Comparison of ENCODE assay signal across 15 mouse cellular contexts in genomic region chr10:108354726-108355391, GRCm38 (mm10). TPM values are rescaled to one million over a fixed set of nuclear protein-coding genes. Genes with fewer than 3 reads are reported as not detected.
A peak's percentile ranks its signal among the peaks of the same experiment; 100 is the strongest.
DNase-seq lines count a peak whose midpoint lies in the region; ATAC-seq and TF ChIP-seq lines count a peak whose summit lies in the region.
"Had no signal": no experiment of that assay in that cellular context is flagged by ENCODE, and none has a peak within 500 bp of the region (broad histone marks: within the 10 kb centered on the region; RNA-seq: fewer than 3 reads in every experiment).

No protein-coding gene starts in this region.

- no peaks in the 10 kb centered on the region for H3K27me3 ChIP-seq in heart, embryonic 13.5 days (replicated peaks)
- no peaks in the 10 kb centered on the region for H3K27me3 ChIP-seq in midbrain, embryonic 11.5 days (ENCODE audit: control insufficient read depth, insufficient read depth, low read length)
- no peaks in the 10 kb centered on the region for H3K27me3 ChIP-seq in midbrain, postnatal 0 days (ENCODE audit: insufficient read depth, low read length)
- no peaks in the 10 kb centered on the region for H3K27me3 ChIP-seq in embryonic facial prominence, embryonic 10.5 days (replicated peaks; ENCODE audit: low read depth, poor library complexity, severe bottlenecking)
- H3K27me3 ChIP-seq: limb, embryonic 12.5 days; stomach, embryonic 15.5 days had no signal

- peaks cover 28% of the 10 kb centered on the region for H3K4me1 ChIP-seq in heart, embryonic 13.5 days
- H3K4me1 ChIP-seq in midbrain, embryonic 11.5 days (ENCODE audit: control insufficient read depth, insufficient read depth, low read length), result peaks cover 3% of the 10 kb centered on the region; the same call in 1 of the 2 replicates
- no peaks in the 10 kb centered on the region for H3K4me1 ChIP-seq in midbrain, postnatal 0 days (ENCODE audit: insufficient read depth, low read length)
- peaks cover 9% of the 10 kb centered on the region for H3K4me1 ChIP-seq in embryonic facial prominence, embryonic 10.5 days

- WGBS in heart, embryonic 13.5 days, result 35% methylated on average over 10 of the region's 10 CpGs
- 27% methylated on average over 10 of the region's 10 CpGs for WGBS in midbrain, embryonic 11.5 days
- WGBS in midbrain, postnatal 0 days, result 25% methylated on average over 10 of the region's 10 CpGs
- 27% methylated on average over 10 of the region's 10 CpGs for WGBS in embryonic facial prominence, embryonic 10.5 days

- peak overlapping the region; percentile 6; the same call in 1 of the 2 replicates for H3K4me2 ChIP-seq in heart, embryonic 13.5 days
- no peak overlapping the region for H3K4me2 ChIP-seq in midbrain, embryonic 11.5 days
- H3K4me2 ChIP-seq in midbrain, postnatal 0 days (ENCODE audit: low read depth, low read length, poor library complexity, severe bottlenecking), result no peak overlapping the region
- H3K4me2 ChIP-seq: limb, embryonic 12.5 days; stomach, embryonic 15.5 days had no signal

- H3K9me3 ChIP-seq in heart, embryonic 13.5 days, result no peaks in the 10 kb centered on the region; the same call in 1 of the 2 replicates
- H3K9me3 ChIP-seq in midbrain, embryonic 11.5 days (ENCODE audit: control insufficient read depth, low read length), result no peaks in the 10 kb centered on the region
- H3K9me3 ChIP-seq in midbrain, postnatal 0 days (ENCODE audit: low read length), result no peaks in the 10 kb centered on the region
- H3K9me3 ChIP-seq in embryonic facial prominence, embryonic 10.5 days, result no peaks in the 10 kb centered on the region
- H3K9me3 ChIP-seq: limb, embryonic 12.5 days; stomach, embryonic 15.5 days had no signal

- H3K4me3 ChIP-seq in heart, embryonic 13.5 days, result no peak overlapping the region
- no peak overlapping the region for H3K4me3 ChIP-seq in midbrain, embryonic 11.5 days (ENCODE audit: low read depth, low read length)
- no peak overlapping the region for H3K4me3 ChIP-seq in midbrain, postnatal 0 days (ENCODE audit: low read depth, low read length)
- no peak overlapping the region for H3K4me3 ChIP-seq in embryonic facial prominence, embryonic 10.5 days
- H3K4me3 ChIP-seq: limb, embryonic 12.5 days; stomach, embryonic 15.5 days had no signal

- H3K36me3 ChIP-seq in heart, embryonic 13.5 days, result peaks cover 29% of the 10 kb centered on the region
- H3K36me3 ChIP-seq in midbrain, embryonic 11.5 days (ENCODE audit: control insufficient read depth, insufficient read depth, low read length), result no peaks in the 10 kb centered on the region
- no peaks in the 10 kb centered on the region for H3K36me3 ChIP-seq in midbrain, postnatal 0 days (ENCODE audit: insufficient read depth, low read length)
- peaks cover 23% of the 10 kb centered on the region for H3K36me3 ChIP-seq in embryonic facial prominence, embryonic 10.5 days (replicated peaks)
- H3K36me3 ChIP-seq: limb, embryonic 12.5 days had no signal

- no peak for TF ChIP-seq CTCF in midbrain, postnatal 0 days (IDR thresholded peaks at IDR 0.05)

- no peak for DNase-seq in heart, adult 11 months
- DNase-seq in midbrain, embryonic 11.5 days (ENCODE audit: low spot score, missing footprints), result no peak
- no peak for DNase-seq in midbrain, postnatal 0 days (ENCODE audit: low spot score)
- no peak for DNase-seq in embryonic facial prominence, embryonic 10.5 days (ENCODE audit: low spot score)
- peak; percentile 48 for DNase-seq in retina, embryonic 14.5 days (ENCODE audit: low spot score)
- DNase-seq in adrenal gland, postnatal 14 days, result no peak
- DNase-seq in left cerebral cortex, adult 8-10 months (ENCODE audit: low spot score in 2 of 2), result no peak
- DNase-seq: adrenal gland, postnatal 10 days; B cell, adult 2 months; kidney, adult 18-20 months; thymus, postnatal 36 days had no signal

- no peak overlapping the region for H3K9ac ChIP-seq in heart, embryonic 13.5 days
- peak overlapping the region; percentile 30; the same call in 1 of the 2 replicates for H3K9ac ChIP-seq in midbrain, embryonic 11.5 days (ENCODE audit: low read length)
- H3K9ac ChIP-seq in midbrain, postnatal 0 days (replicated peaks; ENCODE audit: low read length, poor library complexity, severe bottlenecking), result no peak overlapping the region
- H3K9ac ChIP-seq: limb, embryonic 12.5 days; stomach, embryonic 15.5 days had no signal

- no peak for ATAC-seq in heart, embryonic 13.5 days (ENCODE audit: extremely low read depth, insufficient number of reproducible peaks, low FRiP score, low TSS enrichment)
- 0 out of 2 replicates have a peak, but pooled peaks have one; percentile 19 for ATAC-seq in midbrain, embryonic 11.5 days (ENCODE audit: low FRiP score)
- ATAC-seq in midbrain, postnatal 0 days (ENCODE audit: low FRiP score), result no peak

- H3K27ac ChIP-seq in heart, embryonic 13.5 days (replicated peaks), result peak overlapping the region; percentile 40
- H3K27ac ChIP-seq in midbrain, embryonic 11.5 days (ENCODE audit: low read depth, low read length), result no peak overlapping the region
- H3K27ac ChIP-seq in midbrain, postnatal 0 days (ENCODE audit: low read depth, low read length), result no peak overlapping the region
- 0 out of 2 replicates have a peak overlapping the region, but pooled peaks have one; percentile 4 for H3K27ac ChIP-seq in embryonic facial prominence, embryonic 10.5 days (replicated peaks)
- H3K27ac ChIP-seq: limb, embryonic 12.5 days; stomach, embryonic 15.5 days had no signal

RNA-seq across cellular contexts. Expression of gene Pawr, which starts 22.9 kb away (rescaled TPM):
- 9.9 and 10.3 TPM in 2 replicates for polyA plus RNA-seq in heart, embryonic 13.5 days (2015; fragmentation: Nextera tagmentation; extraction: Ambion mirVana)
- polyA plus RNA-seq in midbrain, embryonic 11.5 days (2014; fragmentation: Nextera tagmentation; extraction: Ambion mirVana), result 14.4 and 14.5 TPM in 2 replicates
- 5.1 and 8.4 TPM in 2 replicates for total RNA-seq in midbrain, postnatal 0 days (2014; rRNA removed)
- polyA plus RNA-seq in midbrain, postnatal 0 days (2015; fragmentation: Nextera tagmentation; extraction: Ambion mirVana), result 1.9 and 2.3 TPM in 2 replicates
- 7.6 and 9.1 TPM in 2 replicates for polyA plus RNA-seq in embryonic facial prominence, embryonic 10.5 days (2016; fragmentation: Nextera tagmentation; extraction: Ambion mirVana)
- total RNA-seq in adrenal gland, postnatal 14 days (2021), result 10.1 and 10.9 TPM in 2 replicates
- total RNA-seq in left cerebral cortex, adult 8-10 months (2022), result 1 to 10 TPM; 2.2 to 3.4 (median 2.3) TPM
- total RNA-seq: granulocyte monocyte progenitor cell, adult 5-6 weeks had no signal

Comparison
In these comparisons a context has a peak if more than half of its experiments do, and no peak if none do; other contexts are left out.
1. H3K27ac ChIP-seq: peak in heart, embryonic 13.5 days (single experiment) and embryonic facial prominence, embryonic 10.5 days (single experiment); none in midbrain, embryonic 11.5 days (single experiment) and midbrain, postnatal 0 days (single experiment).